In the genomic region with DNA sequence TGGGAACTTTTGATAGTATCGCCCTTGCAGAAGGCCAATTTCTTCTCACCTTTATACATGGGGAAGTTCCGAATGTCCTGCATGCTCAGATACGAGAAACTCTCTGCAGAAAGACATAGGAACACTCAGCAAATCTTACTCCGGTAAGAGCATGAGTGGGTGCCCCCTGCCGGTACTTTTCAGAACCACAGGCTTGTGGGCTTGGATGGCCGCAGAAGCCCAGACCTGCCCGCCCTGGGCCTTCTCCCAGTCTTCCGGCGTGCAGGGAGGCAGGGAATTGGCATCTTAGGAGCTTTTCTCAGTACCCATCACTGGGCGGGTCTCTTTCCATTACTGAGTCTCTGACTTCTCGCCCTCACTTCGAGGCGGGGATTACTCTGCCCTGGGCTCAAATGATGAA, we compare ENCODE assay signal across 7 mouse cellular contexts. TPM values are rescaled to one million over a fixed set of nuclear protein-coding genes. Genes with fewer than 3 reads are reported as not detected.
A peak's percentile ranks its signal among the peaks of the same experiment; 100 is the strongest.
DNase-seq lines count a peak whose midpoint lies in the region; ATAC-seq and TF ChIP-seq lines count a peak whose summit lies in the region.

No protein-coding gene starts in this region.

- 3% methylated on average over 13 of the region's 13 CpGs for WGBS in kidney, adult 2 months
- WGBS in limb, embryonic 12.5 days: 3% methylated on average over 13 of the region's 13 CpGs
- WGBS in midbrain, embryonic 16.5 days: 2% methylated on average over 13 of the region's 13 CpGs

- no peak overlapping the region for H3K27ac ChIP-seq in kidney, adult 2 months (ENCODE audit: insufficient read depth, low read depth, low read length)
- H3K27ac ChIP-seq in limb, embryonic 12.5 days: no peak overlapping the region
- H3K27ac ChIP-seq in midbrain, embryonic 16.5 days (ENCODE audit: low read length): no peak overlapping the region

- H3K4me2 ChIP-seq in limb, embryonic 12.5 days: no peak overlapping the region
- peak overlapping the region; percentile 4; the same call in 1 of the 2 replicates for H3K4me2 ChIP-seq in midbrain, embryonic 16.5 days (ENCODE audit: low read length)

- peak; percentile 75 for TF ChIP-seq CTCF in kidney, adult 2 months (conservative IDR thresholded peaks at IDR 0.05; ENCODE audit: insufficient read depth, insufficient read length, low read depth, low read length)

- peak; percentile 89 for DNase-seq in adrenal gland, postnatal 14 days
- peak; percentile 88 for DNase-seq in embryo, embryonic 9.5 days (ENCODE audit: extremely low spot score)
- DNase-seq in heart, adult 8-10 months (ENCODE audit: low spot score): peak; percentile 64
- DNase-seq in kidney, adult 2 months: peak; percentile 86
- DNase-seq in spleen, postnatal 14 days (ENCODE audit: low spot score in 2 of 2): peak; percentile 35 to 61

- H3K9ac ChIP-seq in limb, embryonic 12.5 days (replicated peaks): 0 out of 2 replicates have a peak overlapping the region, but pooled peaks have one; percentile 4
- no peak overlapping the region for H3K9ac ChIP-seq in midbrain, embryonic 16.5 days (ENCODE audit: low read depth, low read length)

- H3K4me1 ChIP-seq in kidney, adult 2 months (ENCODE audit: control insufficient read depth, insufficient read depth, low read length): no peaks in the 10 kb centered on the region
- peaks cover 15% of the 10 kb centered on the region for H3K4me1 ChIP-seq in limb, embryonic 12.5 days (replicated peaks)
- peaks cover 7% of the 10 kb centered on the region for H3K4me1 ChIP-seq in midbrain, embryonic 16.5 days (ENCODE audit: control insufficient read depth, insufficient read depth, low read length)

- H3K27me3 ChIP-seq in kidney, adult 2 months (replicated peaks; ENCODE audit: control insufficient read depth, insufficient read depth, low read length): peaks cover 2% of the 10 kb centered on the region; the same call in 1 of the 2 replicates
- peaks cover 73% of the 10 kb centered on the region for H3K27me3 ChIP-seq in limb, embryonic 12.5 days
- H3K27me3 ChIP-seq in midbrain, embryonic 16.5 days (ENCODE audit: control insufficient read depth, insufficient read depth, low read depth, low read length): peaks cover 35% of the 10 kb centered on the region

- H3K4me3 ChIP-seq in kidney, adult 2 months (ENCODE audit: insufficient read depth, low read depth, low read length): no peak overlapping the region
- H3K4me3 ChIP-seq in limb, embryonic 12.5 days (replicated peaks): no peak overlapping the region
- no peak overlapping the region for H3K4me3 ChIP-seq in midbrain, embryonic 16.5 days (ENCODE audit: low read depth, low read length)

- H3K9me3 ChIP-seq in limb, embryonic 12.5 days: no peaks in the 10 kb centered on the region
- H3K9me3 ChIP-seq in midbrain, embryonic 16.5 days (replicated peaks; ENCODE audit: control insufficient read depth, low read length, poor library complexity, severe bottlenecking): no peaks in the 10 kb centered on the region

- H3K36me3 ChIP-seq in kidney, adult 2 months (ENCODE audit: control insufficient read depth, insufficient read depth, low read length): no peaks in the 10 kb centered on the region
- no peaks in the 10 kb centered on the region for H3K36me3 ChIP-seq in limb, embryonic 12.5 days
- H3K36me3 ChIP-seq in midbrain, embryonic 16.5 days (ENCODE audit: control insufficient read depth, insufficient read depth, low read length): no peaks in the 10 kb centered on the region

- no peak for TF ChIP-seq POLR2A in kidney, adult 2 months (IDR thresholded peaks at IDR 0.05; ENCODE audit: low read depth, low read length)

- no peak for ATAC-seq in limb, embryonic 12.5 days (ENCODE audit: insufficient number of reproducible peaks, insufficient read depth, low FRiP score, low TSS enrichment, low read depth)
- 0 out of 2 replicates have a peak, but pooled peaks have one; percentile 34 for ATAC-seq in midbrain, embryonic 16.5 days

RNA-seq across cellular contexts. Expression of gene Faah, which starts 33.6 kb away (rescaled TPM):
- total RNA-seq in adrenal gland, postnatal 14 days (2021): 5.6 and 9.9 TPM in 2 replicates
- under 1 TPM in 3 of 4 experiments, not detected in 1; 0.34 to 0.82 (median 0.49) TPM for total RNA-seq in heart, adult 8-10 months (2022)
- 34.7 and 38.6 TPM in 2 replicates for polyA plus RNA-seq in kidney, adult 2 months (2012; rRNA removed)
- polyA plus RNA-seq in limb, embryonic 12.5 days (2016; fragmentation: Nextera tagmentation; extraction: Ambion mirVana): 0.81 and 1.1 TPM in 2 replicates
- 25.9 and 27.3 TPM in 2 replicates for polyA plus RNA-seq in midbrain, embryonic 16.5 days (2015; fragmentation: Nextera tagmentation; extraction: Ambion mirVana)

RNA-seq across cellular contexts. Expression of gene Dmbx1, which starts 44.4 kb away (rescaled TPM):
- total RNA-seq in adrenal gland, postnatal 14 days (2021): not detected in 2 replicates
- not detected for total RNA-seq in heart, adult 8-10 months (2022)
- not detected in 2 replicates for polyA plus RNA-seq in kidney, adult 2 months (2012; rRNA removed)
- polyA plus RNA-seq in limb, embryonic 12.5 days (2016; fragmentation: Nextera tagmentation; extraction: Ambion mirVana): 0.08 and 0.13 TPM in 2 replicates
- 6.1 and 12.0 TPM in 2 replicates for polyA plus RNA-seq in midbrain, embryonic 16.5 days (2015; fragmentation: Nextera tagmentation; extraction: Ambion mirVana)

Comparison
In these comparisons a context has a peak if more than half of its experiments do, and no peak if none do; other contexts are left out.
1. RNA of gene Faah, which starts 33.6 kb away (polyA plus RNA-seq): 34.7 to 38.6 TPM in kidney, adult 2 months and 25.9 to 27.3 TPM in midbrain, embryonic 16.5 days; 0.81 to 1.1 TPM in limb, embryonic 12.5 days; every median in the first group is over 10 times any median in the second.
2. Peak in every context shown above with its lines, with median percentiles within 50 percentile points of each other: DNase-seq.